Mouse (Mus musculus) testis, adult 2 months (tissue): ENCODE results near the gene Cyp3a13.
"Not testable (repeated sequence)": the region's sequence is repeated elsewhere in the genome, so short reads cannot be mapped to it uniquely, and the experiment has no call there.

ENCODE experiments used
- CTCF ChIP-seq: fragments of 200-500 bp; IDR thresholded peaks from 2 replicates; pipeline ENCODE4 v1.5.1; 2012; ENCODE audit warnings: low read depth, mild to moderate bottlenecking, inconsistent platforms, low read length, moderate library complexity; ENCODE audit not compliant: control insufficient read depth, insufficient read depth, insufficient replicate concordance
- POLR2A ChIP-seq: fragments of 200-500 bp; IDR thresholded peaks from 2 replicates; pipeline ENCODE4 v1.6.1; 2012; ENCODE audit warnings: low read depth, mild to moderate bottlenecking, inconsistent platforms, low read length, moderate library complexity; ENCODE audit not compliant: control insufficient read depth

- TF ChIP-seq POLR2A, CTCF: not testable (repeated sequence)
Measured at GRCm38 (mm10) chr5:137872381-137872702, 49.1 kb downstream of the Cyp3a13 start.
